7 mouse cellular contexts compared by ENCODE assay signal in genomic region chr4:137835624-137836337, GRCm38 (mm10). TPM values are rescaled to one million over a fixed set of nuclear protein-coding genes. Genes with fewer than 3 reads are reported as not detected.
A peak's percentile ranks its signal among the peaks of the same experiment; 100 is the strongest.
DNase-seq lines count a peak whose midpoint lies in the region; ATAC-seq and TF ChIP-seq lines count a peak whose summit lies in the region.

No protein-coding gene starts in this region.

- H3K9ac ChIP-seq in embryonic facial prominence, embryonic 11.5 days (replicated peaks; ENCODE audit: low read length), result no peak overlapping the region
- no peak overlapping the region for H3K9ac ChIP-seq in limb, embryonic 11.5 days (ENCODE audit: low read length)
- no peak overlapping the region; the same call in 1 of the 2 replicates for H3K9ac ChIP-seq in midbrain, embryonic 13.5 days (replicated peaks)

- DNase-seq in adrenal gland, postnatal 14 days, result peak; percentile 88
- peak; percentile 90 for DNase-seq in embryonic facial prominence, embryonic 11.5 days (ENCODE audit: low spot score)
- DNase-seq in heart, adult 8-10 months (ENCODE audit: low spot score), result peak; percentile 85
- DNase-seq in kidney, adult 2 months, result peak; percentile 92
- peak; percentile 90 for DNase-seq in limb, embryonic 11.5 days (ENCODE audit: low spot score)
- DNase-seq in spleen, adult 12 weeks (ENCODE audit: low spot score), result peak; percentile 21

- WGBS in embryonic facial prominence, embryonic 11.5 days, result 11% methylated on average over 14 of the region's 14 CpGs
- 17% methylated on average over 14 of the region's 14 CpGs for WGBS in kidney, adult 2 months
- 10% methylated on average over 14 of the region's 14 CpGs for WGBS in limb, embryonic 11.5 days
- WGBS in midbrain, embryonic 13.5 days, result 14% methylated on average over 14 of the region's 14 CpGs

- H3K4me2 ChIP-seq in embryonic facial prominence, embryonic 11.5 days (ENCODE audit: low read depth, low read length), result peak overlapping the region; percentile 25
- H3K4me2 ChIP-seq in limb, embryonic 11.5 days (ENCODE audit: low read depth, severe bottlenecking), result peak overlapping the region; percentile 27
- H3K4me2 ChIP-seq in midbrain, embryonic 13.5 days (replicated peaks), result peak overlapping the region; percentile 38

- ATAC-seq in embryonic facial prominence, embryonic 11.5 days (replicated peaks; ENCODE audit: insufficient number of reproducible peaks, low FRiP score, low TSS enrichment, low read depth), result peak; percentile 90
- peak; percentile 77 for ATAC-seq in limb, embryonic 11.5 days (ENCODE audit: insufficient number of reproducible peaks, low FRiP score, low TSS enrichment, low read depth)
- ATAC-seq in midbrain, embryonic 13.5 days, result peak; percentile 96

- TF ChIP-seq CTCF in kidney, adult 2 months (conservative IDR thresholded peaks at IDR 0.05; ENCODE audit: insufficient read depth, insufficient read length, low read depth, low read length), result peak; percentile 96

- TF ChIP-seq POLR2A in kidney, adult 2 months (IDR thresholded peaks at IDR 0.05; ENCODE audit: low read depth, low read length), result no peak

- H3K36me3 ChIP-seq in embryonic facial prominence, embryonic 11.5 days (replicated peaks; ENCODE audit: control insufficient read depth, insufficient read depth, low read depth, low read length), result no peaks in the 10 kb centered on the region
- no peaks in the 10 kb centered on the region for H3K36me3 ChIP-seq in kidney, adult 2 months (ENCODE audit: control insufficient read depth, insufficient read depth, low read length)
- no peaks in the 10 kb centered on the region for H3K36me3 ChIP-seq in limb, embryonic 11.5 days (ENCODE audit: control insufficient read depth, insufficient read depth, low read length)
- H3K36me3 ChIP-seq in midbrain, embryonic 13.5 days, result no peaks in the 10 kb centered on the region

- H3K4me3 ChIP-seq in embryonic facial prominence, embryonic 11.5 days (ENCODE audit: low read depth, low read length), result no peak overlapping the region
- H3K4me3 ChIP-seq in kidney, adult 2 months (ENCODE audit: insufficient read depth, low read depth, low read length), result no peak overlapping the region
- no peak overlapping the region for H3K4me3 ChIP-seq in limb, embryonic 11.5 days (ENCODE audit: low read depth, low read length)
- H3K4me3 ChIP-seq in midbrain, embryonic 13.5 days (replicated peaks), result no peak overlapping the region

- no peaks in the 10 kb centered on the region for H3K9me3 ChIP-seq in embryonic facial prominence, embryonic 11.5 days (replicated peaks; ENCODE audit: control insufficient read depth, low read length)
- H3K9me3 ChIP-seq in limb, embryonic 11.5 days (ENCODE audit: control insufficient read depth, low read length), result no peaks in the 10 kb centered on the region
- no peaks in the 10 kb centered on the region for H3K9me3 ChIP-seq in midbrain, embryonic 13.5 days

- no peak overlapping the region for H3K27ac ChIP-seq in embryonic facial prominence, embryonic 11.5 days (replicated peaks; ENCODE audit: low read depth, low read length)
- no peak overlapping the region for H3K27ac ChIP-seq in kidney, adult 2 months (ENCODE audit: insufficient read depth, low read depth, low read length)
- no peak overlapping the region for H3K27ac ChIP-seq in limb, embryonic 11.5 days (replicated peaks; ENCODE audit: low read depth, low read length)
- no peak overlapping the region for H3K27ac ChIP-seq in midbrain, embryonic 13.5 days

- no peaks in the 10 kb centered on the region for H3K4me1 ChIP-seq in embryonic facial prominence, embryonic 11.5 days (ENCODE audit: control insufficient read depth, insufficient read depth, low read length)
- no peaks in the 10 kb centered on the region for H3K4me1 ChIP-seq in kidney, adult 2 months (ENCODE audit: control insufficient read depth, insufficient read depth, low read length)
- peaks cover 4% of the 10 kb centered on the region; the same call in 1 of the 2 replicates for H3K4me1 ChIP-seq in limb, embryonic 11.5 days (ENCODE audit: control insufficient read depth, insufficient read depth, low read length)
- peaks cover 6% of the 10 kb centered on the region; the same call in 1 of the 2 replicates for H3K4me1 ChIP-seq in midbrain, embryonic 13.5 days (replicated peaks)

- H3K27me3 ChIP-seq in embryonic facial prominence, embryonic 11.5 days (ENCODE audit: control insufficient read depth, insufficient read depth, low read length), result no peaks in the 10 kb centered on the region
- H3K27me3 ChIP-seq in kidney, adult 2 months (replicated peaks; ENCODE audit: control insufficient read depth, insufficient read depth, low read length), result no peaks in the 10 kb centered on the region
- no peaks in the 10 kb centered on the region for H3K27me3 ChIP-seq in limb, embryonic 11.5 days (ENCODE audit: control insufficient read depth, insufficient read depth, low read length)
- no peaks in the 10 kb centered on the region for H3K27me3 ChIP-seq in midbrain, embryonic 13.5 days

RNA-seq across cellular contexts. Expression of gene Ece1, which starts 26.3 kb away (rescaled TPM):
- total RNA-seq in adrenal gland, postnatal 14 days (2021), result 202 and 263 TPM in 2 replicates
- polyA plus RNA-seq in embryonic facial prominence, embryonic 11.5 days (2014; fragmentation: Nextera tagmentation; extraction: Ambion mirVana), result 32.2 and 38.0 TPM in 2 replicates
- 100 to 1,000 TPM; 101 to 124 (median 116) TPM for total RNA-seq in heart, adult 8-10 months (2022)
- polyA plus RNA-seq in kidney, adult 2 months (2012; rRNA removed), result 30.7 and 33.7 TPM in 2 replicates
- polyA plus RNA-seq in limb, embryonic 11.5 days (2014; fragmentation: Nextera tagmentation; extraction: Ambion mirVana), result 38.0 and 39.0 TPM in 2 replicates
- 12.7 and 19.4 TPM in 2 replicates for polyA plus RNA-seq in midbrain, embryonic 13.5 days (2015; fragmentation: Nextera tagmentation; extraction: Ambion mirVana)

RNA-seq across cellular contexts. Expression of gene Alpl, which starts 39.6 kb away (rescaled TPM):
- total RNA-seq in adrenal gland, postnatal 14 days (2021), result 16.5 and 19.0 TPM in 2 replicates
- polyA plus RNA-seq in embryonic facial prominence, embryonic 11.5 days (2014; fragmentation: Nextera tagmentation; extraction: Ambion mirVana), result 9.9 and 10.8 TPM in 2 replicates
- 10 to 100 TPM; 54.6 to 70.0 (median 62.3) TPM for total RNA-seq in heart, adult 8-10 months (2022)
- polyA plus RNA-seq in kidney, adult 2 months (2012; rRNA removed), result 564 and 569 TPM in 2 replicates
- polyA plus RNA-seq in limb, embryonic 11.5 days (2014; fragmentation: Nextera tagmentation; extraction: Ambion mirVana), result 2.9 and 4.8 TPM in 2 replicates
- polyA plus RNA-seq in midbrain, embryonic 13.5 days (2015; fragmentation: Nextera tagmentation; extraction: Ambion mirVana), result 8.0 and 9.3 TPM in 2 replicates

Comparison
In these comparisons a context has a peak if more than half of its experiments do, and no peak if none do; other contexts are left out.
1. DNase-seq: peak in every context shown above with its lines; median percentile 92 in kidney, adult 2 months; 90 in embryonic facial prominence, embryonic 11.5 days; 90 in limb, embryonic 11.5 days; 88 in adrenal gland, postnatal 14 days; 85 in heart, adult 8-10 months; 21 in spleen, adult 12 weeks.
2. RNA of gene Alpl, which starts 39.6 kb away (polyA plus RNA-seq): 564 to 569 TPM in kidney, adult 2 months; 9.9 to 10.8 TPM in embryonic facial prominence, embryonic 11.5 days, 8.0 to 9.3 TPM in midbrain, embryonic 13.5 days and 2.9 to 4.8 TPM in limb, embryonic 11.5 days; every median in the first group is over 10 times any median in the second.
3. Peak in every context shown above with its lines, with median percentiles within 50 percentile points of each other: ATAC-seq and H3K4me2 ChIP-seq.